Mouse (Mus musculus) heart, embryonic 13.5 days (tissue): ENCODE data around the gene Mrps27. TPM values are rescaled to one million over a fixed set of nuclear protein-coding genes. Genes with fewer than 3 reads are reported as not detected.

Experiments
- ATAC-seq: fragments of 200-750 bp; cut with Nextera tagmentation; 2 replicates; pipeline ENCODE4 v1.8.0; 2017; ENCODE audit warnings: moderate TSS enrichment; ENCODE audit not compliant: insufficient number of reproducible peaks, low FRiP score, low TSS enrichment; ENCODE audit errors: extremely low read depth
- H3K27ac ChIP-seq: fragments of 300-500 bp; sonication (generic); replicated peaks from 2 replicates; pipeline ENCODE4 v1.5.1; 2015; ENCODE audit warnings: moderate library complexity, mild to moderate bottlenecking, inconsistent platforms
- H3K27me3 ChIP-seq: fragments of 300-500 bp; sonication (generic); replicated peaks from 2 replicates; pipeline ENCODE4 v1.6.1; 2015; ENCODE audit warnings: mild to moderate bottlenecking, inconsistent platforms
- H3K36me3 ChIP-seq: fragments of 300-500 bp; sonication (generic); 2 replicates; pipeline ENCODE4 v1.6.1; 2015; ENCODE audit warnings: mild to moderate bottlenecking, inconsistent platforms
- H3K4me1 ChIP-seq: fragments of 300-500 bp; sonication (generic); 2 replicates; pipeline ENCODE4 v1.6.1; 2015; ENCODE audit warnings: inconsistent platforms
- H3K4me2 ChIP-seq: fragments of 300-500 bp; sonication (generic); 2 replicates; pipeline ENCODE4 v1.6.1; 2015; ENCODE audit warnings: inconsistent platforms, mild to moderate bottlenecking, moderate library complexity
- H3K4me3 ChIP-seq: fragments of 300-500 bp; sonication (generic); 2 replicates; pipeline ENCODE4 v1.5.1; 2015; ENCODE audit warnings: moderate library complexity, mild to moderate bottlenecking, inconsistent platforms
- H3K9ac ChIP-seq: fragments of 300-500 bp; sonication (generic); 2 replicates; pipeline ENCODE4 v1.6.1; 2015; ENCODE audit warnings: inconsistent platforms, mild to moderate bottlenecking, moderate library complexity
- H3K9me3 ChIP-seq: fragments of 300-500 bp; sonication (generic); 2 replicates; pipeline ENCODE4 v1.6.1; 2016; ENCODE audit warnings: inconsistent platforms
- WGBS: fragments of 180-500 bp; shearing (Covaris S2); methylation state at CpG from one replicate; pipeline ENCODE4 v1.1.7; 2015; ENCODE audit warnings: mixed read lengths; 5-methylcytosine and 5-hydroxymethylcytosine counted together
- polyA plus RNA-seq: library from polyadenylated mRNA; unstranded; fragments of >200 nt; fragmentation: Nextera tagmentation; extraction: Ambion mirVana; gene quantifications from 2 replicates; pipeline ENCODE4 v1.2.1, GENCODE M21; 2015

Gene Mrps27
- polyA plus RNA-seq, 1 experiment from 2014 or later: 69.5 TPM

DNA sequence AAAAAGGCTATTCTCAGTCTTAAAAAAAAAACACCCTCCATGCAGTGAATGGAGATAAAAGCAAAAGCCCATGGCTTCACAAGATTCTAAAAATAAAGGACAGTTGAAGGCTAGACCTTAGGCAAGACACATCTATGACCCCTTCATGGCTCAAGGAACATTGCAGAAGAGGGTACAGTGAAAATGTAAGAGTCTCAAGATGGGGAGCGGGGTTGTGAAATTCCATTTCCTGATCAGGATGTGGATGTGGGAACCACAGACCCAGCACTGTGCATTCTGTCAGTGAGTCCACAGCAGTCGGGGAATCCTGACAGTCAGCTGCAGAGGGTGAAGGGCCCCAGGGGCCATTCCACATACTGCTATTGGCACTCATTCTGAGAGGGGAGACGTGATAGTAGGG, 48.5 kb downstream of the Mrps27 start:
- H3K4me1 ChIP-seq: peaks cover 25% of the 10 kb centered on the region
- no peak for ATAC-seq
- H3K27ac ChIP-seq: no peak overlapping the region
- 85% methylated on average over 3 of the region's 3 CpGs for WGBS
- no peaks in the 10 kb centered on the region for H3K9me3 ChIP-seq
- no peak overlapping the region for H3K4me3 ChIP-seq
- H3K27me3 ChIP-seq: no peaks in the 10 kb centered on the region
- H3K9ac ChIP-seq: no peak overlapping the region
- no peak overlapping the region for H3K4me2 ChIP-seq
- H3K36me3 ChIP-seq: peaks cover 8% of the 10 kb centered on the region

DNA sequence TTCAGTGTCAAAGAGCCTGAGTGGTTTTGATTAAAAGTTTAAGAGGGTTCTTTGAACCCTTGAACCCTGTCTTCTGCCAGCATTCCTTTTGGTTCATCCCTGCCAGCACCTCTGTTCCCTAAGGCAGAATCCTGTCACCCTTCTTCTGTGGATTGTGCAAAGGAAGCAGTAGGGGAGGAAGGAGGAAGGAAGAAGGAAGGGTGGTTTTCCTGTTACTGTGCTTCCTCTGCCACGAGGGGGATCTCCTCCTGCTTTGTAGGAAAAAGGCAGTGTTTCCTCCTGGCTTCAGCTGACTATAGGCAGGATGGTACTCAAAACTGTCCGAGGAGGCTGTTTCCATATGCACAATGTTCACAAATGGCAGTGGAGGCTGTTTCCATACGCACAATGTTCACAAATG, 50.1 kb downstream of the Mrps27 start:
- ATAC-seq: no peak
- WGBS: 61% methylated on average over 3 of the region's 3 CpGs
- peak overlapping the region; percentile 70 for H3K27ac ChIP-seq
- H3K4me1 ChIP-seq: peaks cover 34% of the 10 kb centered on the region
- no peak overlapping the region for H3K9ac ChIP-seq
- no peak overlapping the region for H3K4me3 ChIP-seq
- H3K36me3 ChIP-seq: peaks cover 8% of the 10 kb centered on the region
- no peaks in the 10 kb centered on the region for H3K9me3 ChIP-seq
- no peaks in the 10 kb centered on the region for H3K27me3 ChIP-seq
- no peak overlapping the region for H3K4me2 ChIP-seq

DNA sequence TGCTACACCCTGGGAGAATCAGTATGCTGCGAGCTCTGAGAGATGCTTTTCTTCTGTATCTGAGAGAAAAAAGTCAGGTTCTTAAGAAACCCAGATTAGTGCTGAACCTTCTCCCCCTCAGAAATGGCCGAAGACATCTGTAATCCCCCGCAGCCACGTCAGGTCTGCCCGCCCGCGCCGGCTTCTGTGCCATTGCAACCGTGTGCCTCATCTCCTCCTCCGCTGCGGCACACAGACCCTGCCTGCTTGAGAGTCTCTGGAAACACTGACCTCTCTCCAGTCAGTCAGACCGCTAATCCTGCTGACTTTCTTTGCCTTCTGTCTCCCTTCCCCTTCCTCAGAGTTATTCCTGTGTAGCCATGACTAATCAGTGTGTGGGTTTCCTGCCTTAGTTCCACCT, 50.9 kb downstream of the Mrps27 start:
- Histone ChIP-seq H3K4me2 (no peak overlapping the region), H3K36me3 (peaks cover 13% of the 10 kb centered on the region), H3K9me3 (no peaks in the 10 kb centered on the region), H3K27me3 (no peaks in the 10 kb centered on the region), H3K4me1 (peaks cover 34% of the 10 kb centered on the region), H3K9ac (0 out of 2 replicates have a peak overlapping the region, but pooled peaks have one; percentile 40), H3K27ac (peak overlapping the region; percentile 70), H3K4me3 (no peak overlapping the region)
- 52% methylated on average over 12 of the region's 12 CpGs for WGBS
- ATAC-seq: no peak

DNA sequence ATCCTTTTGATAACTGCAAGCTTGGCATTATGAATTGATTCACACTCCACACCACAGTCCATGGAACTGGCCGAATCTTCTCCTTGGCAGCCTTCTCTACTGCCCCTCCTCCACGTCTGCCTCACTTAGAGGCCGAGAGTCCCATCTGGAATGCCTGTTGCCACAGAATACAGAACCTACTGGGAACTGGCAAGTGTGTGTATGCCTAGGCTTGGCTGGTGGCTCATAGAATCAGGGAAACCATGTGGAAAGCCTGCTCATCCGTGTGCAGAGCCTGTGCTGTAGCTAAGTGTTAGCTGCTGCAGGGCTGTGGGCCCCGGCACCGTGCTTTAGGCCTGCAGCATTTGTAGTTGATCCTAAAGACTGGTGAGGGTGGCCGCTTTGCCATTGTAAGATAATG, 52.6 kb downstream of the Mrps27 start:
- peaks cover 32% of the 10 kb centered on the region for H3K4me1 ChIP-seq
- no peak overlapping the region for H3K4me3 ChIP-seq
- no peaks in the 10 kb centered on the region for H3K9me3 ChIP-seq
- H3K9ac ChIP-seq: no peak overlapping the region
- H3K36me3 ChIP-seq: peaks cover 21% of the 10 kb centered on the region
- ATAC-seq: no peak
- no peaks in the 10 kb centered on the region for H3K27me3 ChIP-seq
- H3K27ac ChIP-seq: no peak overlapping the region
- H3K4me2 ChIP-seq: no peak overlapping the region
- 74% methylated on average over 7 of the region's 7 CpGs for WGBS

DNA sequence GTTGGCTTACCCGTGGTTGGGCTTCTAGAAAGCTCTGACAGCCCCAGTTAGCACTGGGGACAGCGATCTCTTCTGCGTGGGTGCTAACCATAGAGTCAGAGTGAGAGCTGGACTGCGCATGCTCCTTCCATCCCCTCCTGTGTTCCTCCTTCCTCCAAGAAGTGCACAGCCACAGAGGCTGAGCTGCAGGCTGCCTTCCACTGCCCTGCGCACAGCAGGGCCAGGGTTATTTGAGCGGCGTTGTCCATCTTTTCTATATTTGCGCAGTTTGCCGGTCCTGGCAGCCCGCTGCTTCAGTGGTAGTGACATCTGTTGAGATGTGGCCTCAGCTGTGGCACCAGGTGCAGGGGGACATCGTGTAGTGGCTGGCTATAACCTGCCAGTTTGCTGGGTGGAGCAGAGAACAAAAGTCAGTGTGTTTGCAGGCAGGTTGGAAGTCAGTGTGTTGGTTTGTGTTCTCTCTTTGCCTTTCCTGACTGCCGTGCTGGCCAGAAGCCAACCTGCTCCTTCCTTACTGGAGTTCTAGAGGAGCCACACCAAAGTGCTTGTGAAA, 53.6 kb downstream of the Mrps27 start:
- no peaks in the 10 kb centered on the region for H3K9me3 ChIP-seq
- 80% methylated on average over 12 of the region's 12 CpGs for WGBS
- H3K36me3 ChIP-seq: peaks cover 25% of the 10 kb centered on the region
- no peak overlapping the region for H3K27ac ChIP-seq
- H3K9ac ChIP-seq: no peak overlapping the region
- no peak for ATAC-seq
- H3K4me2 ChIP-seq: no peak overlapping the region
- H3K4me1 ChIP-seq: peaks cover 32% of the 10 kb centered on the region
- H3K4me3 ChIP-seq: no peak overlapping the region
- no peaks in the 10 kb centered on the region for H3K27me3 ChIP-seq

DNA sequence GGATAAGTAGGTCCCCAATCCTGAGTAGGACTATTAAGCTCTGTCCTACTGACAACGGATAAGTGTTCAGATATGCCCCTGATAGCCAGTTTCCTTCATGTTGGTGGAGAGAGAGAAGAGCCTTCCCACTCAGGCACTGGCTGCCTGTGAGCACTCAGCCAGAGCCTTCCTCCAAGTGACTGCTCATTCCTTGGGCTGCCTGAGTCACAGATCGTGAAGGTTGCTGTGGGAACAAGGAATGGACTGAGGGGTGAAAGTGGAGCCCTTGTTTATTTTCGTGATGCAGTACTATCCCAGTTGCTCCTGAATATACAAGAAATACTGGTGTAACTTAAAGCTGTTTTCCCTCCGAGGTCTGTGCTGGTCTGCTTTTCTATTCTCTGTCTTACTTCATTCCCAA, 54.8 kb downstream of the Mrps27 start:
- peaks cover 32% of the 10 kb centered on the region for H3K4me1 ChIP-seq
- H3K4me3 ChIP-seq: no peak overlapping the region
- no peak for ATAC-seq
- no peaks in the 10 kb centered on the region for H3K27me3 ChIP-seq
- 59% methylated on average over 4 of the region's 4 CpGs for WGBS
- H3K4me2 ChIP-seq: no peak overlapping the region
- H3K36me3 ChIP-seq: peaks cover 34% of the 10 kb centered on the region
- no peaks in the 10 kb centered on the region for H3K9me3 ChIP-seq
- no peak overlapping the region for H3K27ac ChIP-seq
- H3K9ac ChIP-seq: no peak overlapping the region

DNA sequence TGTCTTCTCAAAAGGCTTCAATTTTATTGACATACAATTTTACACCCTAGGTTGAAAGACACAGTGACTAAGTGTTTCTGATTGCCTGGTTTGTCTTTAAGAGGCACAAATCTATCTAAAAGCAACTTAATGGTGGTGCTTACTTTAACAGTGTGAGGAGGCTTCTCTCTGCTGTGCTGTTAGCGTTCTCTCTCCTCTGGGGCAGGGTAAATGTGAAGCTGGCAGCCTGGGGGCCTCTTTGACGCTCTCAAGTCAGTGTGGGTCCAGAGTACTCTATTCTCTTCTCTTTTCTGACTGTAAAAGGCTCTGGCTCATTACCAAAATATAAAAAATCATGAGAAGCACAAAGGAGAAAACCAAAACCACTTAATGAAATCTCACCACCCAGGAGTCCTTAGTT, 64.6 kb downstream of the Mrps27 start:
- peaks cover 29% of the 10 kb centered on the region for H3K4me1 ChIP-seq
- no peaks in the 10 kb centered on the region for H3K9me3 ChIP-seq
- 66% methylated on average over 2 of the region's 2 CpGs for WGBS
- no peaks in the 10 kb centered on the region for H3K27me3 ChIP-seq
- no peak overlapping the region for H3K27ac ChIP-seq
- H3K4me3 ChIP-seq: no peak overlapping the region
- peaks cover 84% of the 10 kb centered on the region for H3K36me3 ChIP-seq
- no peak for ATAC-seq
- no peak overlapping the region for H3K9ac ChIP-seq
- H3K4me2 ChIP-seq: no peak overlapping the region

DNA sequence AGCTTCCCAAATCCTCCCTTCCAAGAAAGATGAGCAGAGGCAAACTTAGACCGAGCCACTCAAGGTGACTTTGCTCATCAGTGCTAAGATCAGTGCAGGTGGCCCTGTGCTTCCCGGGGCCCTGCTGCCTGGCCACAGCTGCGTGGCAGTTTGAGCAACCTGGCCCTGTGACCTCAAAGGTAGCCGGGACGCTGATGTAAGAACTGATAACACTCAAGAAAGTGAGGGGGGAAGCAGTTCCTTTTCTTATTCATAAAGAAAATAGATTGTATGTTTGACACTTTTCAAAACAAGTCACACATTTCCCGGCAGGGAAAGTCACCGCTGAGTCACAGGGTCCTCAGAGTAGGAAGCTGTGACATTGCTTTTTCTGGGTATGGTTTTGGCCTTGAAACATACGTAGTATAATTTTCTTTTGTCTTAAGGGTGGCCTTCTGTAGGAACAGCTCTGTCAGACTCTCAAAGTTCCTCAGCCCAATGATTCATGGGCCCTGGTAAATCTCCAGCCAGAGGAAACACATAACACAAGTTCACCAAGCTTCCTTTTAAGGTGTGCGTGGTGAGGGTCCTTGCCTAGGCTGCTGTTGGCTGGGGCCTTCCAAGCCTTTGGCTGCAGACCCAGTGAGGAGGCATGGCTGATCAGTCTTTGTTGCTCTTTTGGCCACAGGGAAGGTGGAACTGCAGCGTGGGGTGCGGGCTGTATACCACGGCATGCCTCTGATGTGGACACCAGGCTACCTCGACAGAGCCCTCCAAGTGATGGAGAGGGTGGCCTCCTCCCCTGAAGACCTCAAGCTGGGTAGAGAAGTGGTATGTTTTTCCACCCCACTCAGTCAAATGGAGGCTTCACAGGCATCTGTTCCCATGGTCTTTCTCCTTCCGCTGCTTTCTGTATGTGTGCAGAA, 66.3 kb downstream of the Mrps27 start:
- Histone ChIP-seq H3K4me1 (peaks cover 45% of the 10 kb centered on the region), H3K9ac (0 out of 2 replicates have a peak overlapping the region, but pooled peaks have one; percentile 3), H3K4me3 (no peak overlapping the region), H3K27ac (no peak overlapping the region), H3K27me3 (no peaks in the 10 kb centered on the region), H3K9me3 (no peaks in the 10 kb centered on the region), H3K36me3 (peaks cover 84% of the 10 kb centered on the region), H3K4me2 (no peak overlapping the region)
- WGBS: 81% methylated on average over 14 of the region's 14 CpGs
- no peak for ATAC-seq

DNA sequence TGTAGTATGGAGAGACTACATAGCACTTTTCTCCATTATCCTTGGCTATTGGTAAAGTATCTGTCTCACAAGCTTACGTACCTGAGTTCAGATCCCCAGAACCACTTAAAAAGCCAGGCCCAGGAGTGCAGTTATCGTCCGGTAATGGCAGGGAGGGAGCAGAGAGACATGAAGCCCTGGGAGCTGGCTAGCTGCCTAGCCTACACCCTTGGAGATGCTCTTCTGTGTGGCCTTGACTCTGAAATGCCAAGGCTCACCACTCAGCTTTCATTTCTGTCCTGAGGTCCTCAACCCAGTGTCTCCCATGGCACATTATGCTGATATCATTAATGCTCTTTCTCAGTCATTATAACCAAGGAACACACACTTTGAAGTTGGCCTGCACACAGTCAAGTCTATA, 67.2 kb downstream of the Mrps27 start:
- H3K36me3 ChIP-seq: peaks cover 82% of the 10 kb centered on the region
- H3K4me1 ChIP-seq: peaks cover 54% of the 10 kb centered on the region
- no peaks in the 10 kb centered on the region for H3K27me3 ChIP-seq
- ATAC-seq: no peak
- H3K9me3 ChIP-seq: no peaks in the 10 kb centered on the region
- H3K27ac ChIP-seq: peak overlapping the region; percentile 87
- WGBS: 88% methylated on average over 3 of the region's 3 CpGs
- no peak overlapping the region for H3K4me3 ChIP-seq
- H3K9ac ChIP-seq: peak overlapping the region; percentile 50; the same call in 1 of the 2 replicates
- H3K4me2 ChIP-seq: peak overlapping the region; percentile 36; the same call in 1 of the 2 replicates

DNA sequence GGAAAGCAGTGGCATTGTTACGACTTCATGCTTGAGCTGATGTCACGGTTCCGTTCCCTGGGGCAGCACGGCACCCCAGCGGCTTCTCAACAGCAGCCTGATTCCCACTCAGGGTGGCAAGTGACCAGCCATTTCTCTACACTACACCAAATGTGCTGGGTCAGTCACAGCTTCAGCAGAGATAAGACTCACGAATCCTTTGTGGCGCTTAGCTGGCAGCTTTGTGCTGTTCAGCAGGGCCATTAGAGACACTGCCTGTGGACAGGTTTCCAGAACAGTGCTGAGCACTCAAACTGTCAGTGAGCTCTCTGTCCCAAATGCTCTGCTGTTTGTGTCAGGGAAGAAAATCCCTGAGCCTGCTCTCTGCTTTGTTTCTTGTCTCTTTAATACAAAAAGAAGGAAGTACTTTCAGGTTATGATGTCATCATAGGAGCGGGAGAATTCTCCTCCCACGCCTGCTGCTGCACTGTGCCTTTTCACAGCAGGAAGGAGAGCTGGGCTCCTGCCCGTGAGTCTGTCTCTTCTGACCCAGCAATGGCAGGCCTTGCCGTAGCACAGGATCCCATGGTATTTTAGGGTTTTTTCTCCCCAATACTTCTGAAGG, 68.0 kb downstream of the Mrps27 start:
- no peak overlapping the region for H3K4me3 ChIP-seq
- H3K27ac ChIP-seq: peak overlapping the region; percentile 87
- WGBS: 41% methylated on average over 11 of the region's 11 CpGs
- peaks cover 78% of the 10 kb centered on the region for H3K36me3 ChIP-seq
- no peaks in the 10 kb centered on the region for H3K27me3 ChIP-seq
- ATAC-seq: no peak; the same call in 1 of the 2 replicates
- H3K4me2 ChIP-seq: peak overlapping the region; percentile 36
- peaks cover 54% of the 10 kb centered on the region for H3K4me1 ChIP-seq
- no peaks in the 10 kb centered on the region for H3K9me3 ChIP-seq
- H3K9ac ChIP-seq: peak overlapping the region; percentile 50

DNA sequence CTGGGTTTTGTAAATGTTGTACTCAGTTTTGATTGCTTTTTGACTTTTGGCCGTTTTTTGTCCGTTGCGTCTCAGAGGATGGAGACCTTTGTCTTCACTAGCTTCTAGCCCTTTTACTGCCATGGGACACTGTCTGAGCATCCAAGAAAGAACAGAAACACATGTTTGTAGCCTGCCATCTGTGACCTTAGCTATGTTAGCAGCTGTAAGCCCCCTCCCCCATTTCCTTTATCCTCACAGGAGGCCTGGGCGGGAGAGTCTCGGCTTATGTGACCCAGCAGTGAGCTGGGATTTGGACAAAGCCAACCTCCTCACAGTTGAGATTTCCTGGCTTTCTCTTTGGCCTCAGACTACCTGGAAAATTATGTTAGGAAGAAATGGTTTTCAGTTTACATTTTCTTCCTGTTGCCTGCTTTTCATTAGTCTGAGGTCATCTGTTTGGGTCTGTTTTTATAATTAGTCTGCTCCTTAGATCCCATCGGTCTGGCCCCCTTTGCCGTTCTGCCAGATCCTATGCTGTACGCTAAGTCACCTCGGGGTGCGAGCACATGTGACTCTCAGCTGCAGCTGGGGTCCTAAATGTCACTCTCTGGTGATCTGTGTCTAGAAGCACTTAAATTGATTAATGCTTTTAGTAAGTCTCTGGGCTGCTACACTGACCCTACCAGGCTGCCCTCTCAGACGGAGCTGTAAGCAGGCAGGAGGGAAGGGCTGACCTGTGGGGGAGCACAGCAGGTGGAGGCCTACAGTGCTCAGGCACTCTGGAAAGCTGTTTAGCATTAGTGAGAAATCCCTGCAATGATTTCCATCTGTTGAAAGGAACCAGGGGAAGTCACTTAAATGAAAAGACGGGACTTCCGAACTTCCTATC, 69.1 kb downstream of the Mrps27 start:
- peak overlapping the region; percentile 87 for H3K27ac ChIP-seq
- H3K9me3 ChIP-seq: no peaks in the 10 kb centered on the region
- H3K27me3 ChIP-seq: no peaks in the 10 kb centered on the region
- no peak overlapping the region for H3K9ac ChIP-seq
- no peak for ATAC-seq
- H3K4me3 ChIP-seq: no peak overlapping the region
- H3K4me1 ChIP-seq: peaks cover 54% of the 10 kb centered on the region
- H3K4me2 ChIP-seq: no peak overlapping the region
- peaks cover 76% of the 10 kb centered on the region for H3K36me3 ChIP-seq
- 74% methylated on average over 13 of the region's 13 CpGs for WGBS
